Mouse (Mus musculus): ENCODE results near the gene Ripor3.

DNA sequence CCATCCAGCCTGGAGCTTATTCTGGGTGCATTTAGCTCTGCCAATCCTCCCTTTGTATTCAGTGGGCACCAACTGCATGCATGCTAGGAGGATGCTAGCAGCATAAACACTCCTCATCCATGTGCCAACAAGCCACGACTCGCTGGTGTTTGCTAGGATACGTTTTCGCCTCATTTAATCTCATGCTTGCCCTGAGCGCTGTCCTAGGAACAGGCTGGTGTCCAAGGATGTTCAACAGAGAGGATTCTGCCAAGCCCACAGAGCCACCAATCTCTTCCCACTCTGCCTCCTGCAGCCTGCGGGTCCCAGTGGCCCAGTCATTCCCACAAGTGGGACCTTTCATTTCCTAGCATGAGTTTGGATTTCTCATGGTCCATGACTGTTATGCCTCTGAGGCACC, 31.6 kb upstream of the Ripor3 start:
- no peak for TF ChIP-seq CTCF (IDR thresholded peaks at IDR 0.05; ENCODE audit: borderline replicate concordance, insufficient read depth, low read length)
- no peak for TF ChIP-seq POLR2A (IDR thresholded peaks at IDR 0.05; ENCODE audit: low read depth, low read length)
